8 mouse cellular contexts compared by ENCODE assay signal in genomic region chr19:16779786-16780185, GRCm38 (mm10). TPM values are rescaled to one million over a fixed set of nuclear protein-coding genes. Genes with fewer than 3 reads are reported as not detected.
A peak's percentile ranks its signal among the peaks of the same experiment; 100 is the strongest.
DNase-seq lines count a peak whose midpoint lies in the region; ATAC-seq and TF ChIP-seq lines count a peak whose summit lies in the region.

No protein-coding gene starts in this region.

- H3K9me3 ChIP-seq in kidney, postnatal 0 days (replicated peaks; ENCODE audit: low read length) = no peaks in the 10 kb centered on the region
- H3K9me3 ChIP-seq in hindbrain, embryonic 16.5 days (ENCODE audit: control insufficient read depth, low read length) = no peaks in the 10 kb centered on the region
- no peaks in the 10 kb centered on the region for H3K9me3 ChIP-seq in midbrain, postnatal 0 days (ENCODE audit: low read length)

- TF ChIP-seq CTCF in kidney, postnatal 0 days (IDR thresholded peaks at IDR 0.05; ENCODE audit: low read depth) = no peak
- TF ChIP-seq CTCF in cortical plate, adult 2 months (IDR thresholded peaks at IDR 0.05; ENCODE audit: extremely low read depth, insufficient read depth, low read length) = no peak
- TF ChIP-seq CTCF in midbrain, postnatal 0 days (IDR thresholded peaks at IDR 0.05) = no peak

- peak overlapping the region; percentile 53 for H3K9ac ChIP-seq in kidney, postnatal 0 days (ENCODE audit: low read depth, low read length)
- H3K9ac ChIP-seq in hindbrain, embryonic 16.5 days (ENCODE audit: low read depth, low read length) = peak overlapping the region; percentile 77
- H3K9ac ChIP-seq in midbrain, postnatal 0 days (replicated peaks; ENCODE audit: low read length, poor library complexity, severe bottlenecking) = peak overlapping the region; percentile 63; the same call in 1 of the 2 replicates

- no peak overlapping the region for H3K27ac ChIP-seq in kidney, postnatal 0 days
- no peak overlapping the region for H3K27ac ChIP-seq in cortical plate, adult 2 months (ENCODE audit: insufficient read depth, low read length)
- H3K27ac ChIP-seq in hindbrain, embryonic 16.5 days (ENCODE audit: low read depth, low read length) = no peak overlapping the region
- no peak overlapping the region for H3K27ac ChIP-seq in midbrain, postnatal 0 days (ENCODE audit: low read depth, low read length)

- WGBS in kidney, postnatal 0 days = 15% methylated on average over 8 of the region's 8 CpGs
- 23% methylated on average over 8 of the region's 8 CpGs for WGBS in hindbrain, embryonic 16.5 days
- 15% methylated on average over 8 of the region's 8 CpGs for WGBS in midbrain, postnatal 0 days

- no peaks in the 10 kb centered on the region for H3K27me3 ChIP-seq in kidney, postnatal 0 days (ENCODE audit: insufficient read depth, low read length)
- peaks cover 2% of the 10 kb centered on the region; the same call in 1 of the 2 replicates for H3K27me3 ChIP-seq in hindbrain, embryonic 16.5 days (replicated peaks; ENCODE audit: control insufficient read depth, insufficient read depth, low read length)
- peaks cover 16% of the 10 kb centered on the region; the same call in 1 of the 2 replicates for H3K27me3 ChIP-seq in midbrain, postnatal 0 days (ENCODE audit: insufficient read depth, low read length)

- H3K4me3 ChIP-seq in kidney, postnatal 0 days (replicated peaks; ENCODE audit: low read depth, low read length) = peak overlapping the region; percentile 74
- H3K4me3 ChIP-seq in cortical plate, adult 2 months (ENCODE audit: insufficient read depth, low read length) = peak overlapping the region; percentile 93
- H3K4me3 ChIP-seq in hindbrain, embryonic 16.5 days (ENCODE audit: low read length) = peak overlapping the region; percentile 88
- peak overlapping the region; percentile 84 for H3K4me3 ChIP-seq in midbrain, postnatal 0 days (ENCODE audit: low read depth, low read length)

- H3K4me2 ChIP-seq in kidney, postnatal 0 days (ENCODE audit: low read length) = peak overlapping the region; percentile 98
- peak overlapping the region; percentile 99 for H3K4me2 ChIP-seq in hindbrain, embryonic 16.5 days (ENCODE audit: low read length)
- H3K4me2 ChIP-seq in midbrain, postnatal 0 days (ENCODE audit: low read depth, low read length, poor library complexity, severe bottlenecking) = peak overlapping the region; percentile 99

- no peak for TF ChIP-seq POLR2A in cortical plate, adult 2 months (IDR thresholded peaks at IDR 0.05; ENCODE audit: extremely low read depth, insufficient read depth, low read length)

- DNase-seq in kidney, postnatal 0 days (ENCODE audit: low spot score) = no peak
- DNase-seq in kidney, postnatal 10 days = no peak
- no peak for DNase-seq in midbrain, postnatal 0 days (ENCODE audit: low spot score)
- DNase-seq in retina, postnatal 1 day = no peak
- DNase-seq in kidney, postnatal 4 days = no peak

- H3K36me3 ChIP-seq in kidney, postnatal 0 days (ENCODE audit: insufficient read depth, low read length) = no peaks in the 10 kb centered on the region
- no peaks in the 10 kb centered on the region for H3K36me3 ChIP-seq in hindbrain, embryonic 16.5 days (ENCODE audit: control insufficient read depth, insufficient read depth, low read length)
- H3K36me3 ChIP-seq in midbrain, postnatal 0 days (ENCODE audit: insufficient read depth, low read length) = no peaks in the 10 kb centered on the region

- no peaks in the 10 kb centered on the region for H3K4me1 ChIP-seq in kidney, postnatal 0 days (replicated peaks; ENCODE audit: insufficient read depth, low read length)
- H3K4me1 ChIP-seq in cortical plate, adult 2 months (ENCODE audit: control insufficient read depth, insufficient read depth, low read length) = peaks cover 5% of the 10 kb centered on the region; the same call in 1 of the 2 replicates
- H3K4me1 ChIP-seq in hindbrain, embryonic 16.5 days (ENCODE audit: control insufficient read depth, insufficient read depth, low read depth, low read length) = peaks cover 4% of the 10 kb centered on the region
- H3K4me1 ChIP-seq in midbrain, postnatal 0 days (ENCODE audit: insufficient read depth, low read length) = no peaks in the 10 kb centered on the region

- ATAC-seq in kidney, postnatal 0 days (replicated peaks; ENCODE audit: low FRiP score, low read depth) = no peak
- no peak for ATAC-seq in hindbrain, embryonic 16.5 days
- ATAC-seq in midbrain, postnatal 0 days (ENCODE audit: low FRiP score) = no peak
- ATAC-seq in monocyte, adult 5-6 weeks (replicated peaks; ENCODE audit: insufficient number of reproducible peaks, low FRiP score, low TSS enrichment, poor library complexity, severe bottlenecking) = no peak

RNA-seq across cellular contexts. Expression of gene Vps13a, which starts 0.9 kb away (rescaled TPM):
- 9.6 TPM in 2 replicates for polyA plus RNA-seq in kidney, postnatal 0 days (2015; fragmentation: Nextera tagmentation; extraction: Ambion mirVana)
- polyA plus RNA-seq in cortical plate, adult 2 months (2012; rRNA removed) = 47.1 and 50.8 TPM in 2 replicates
- polyA plus RNA-seq in hindbrain, embryonic 16.5 days (2015; fragmentation: Nextera tagmentation; extraction: Ambion mirVana) = 8.4 and 9.5 TPM in 2 replicates
- 15.9 and 24.1 TPM in 2 replicates for total RNA-seq in midbrain, postnatal 0 days (2014; rRNA removed)
- 5.3 and 6.5 TPM in 2 replicates for polyA plus RNA-seq in midbrain, postnatal 0 days (2015; fragmentation: Nextera tagmentation; extraction: Ambion mirVana)
- 48.0 to 86.5 TPM (median 52.3 TPM) in 3 replicates for total RNA-seq in monocyte, adult 5-6 weeks (2017)
